Comparison of ENCODE assay signal across 15 mouse cellular contexts in the genomic region with DNA sequence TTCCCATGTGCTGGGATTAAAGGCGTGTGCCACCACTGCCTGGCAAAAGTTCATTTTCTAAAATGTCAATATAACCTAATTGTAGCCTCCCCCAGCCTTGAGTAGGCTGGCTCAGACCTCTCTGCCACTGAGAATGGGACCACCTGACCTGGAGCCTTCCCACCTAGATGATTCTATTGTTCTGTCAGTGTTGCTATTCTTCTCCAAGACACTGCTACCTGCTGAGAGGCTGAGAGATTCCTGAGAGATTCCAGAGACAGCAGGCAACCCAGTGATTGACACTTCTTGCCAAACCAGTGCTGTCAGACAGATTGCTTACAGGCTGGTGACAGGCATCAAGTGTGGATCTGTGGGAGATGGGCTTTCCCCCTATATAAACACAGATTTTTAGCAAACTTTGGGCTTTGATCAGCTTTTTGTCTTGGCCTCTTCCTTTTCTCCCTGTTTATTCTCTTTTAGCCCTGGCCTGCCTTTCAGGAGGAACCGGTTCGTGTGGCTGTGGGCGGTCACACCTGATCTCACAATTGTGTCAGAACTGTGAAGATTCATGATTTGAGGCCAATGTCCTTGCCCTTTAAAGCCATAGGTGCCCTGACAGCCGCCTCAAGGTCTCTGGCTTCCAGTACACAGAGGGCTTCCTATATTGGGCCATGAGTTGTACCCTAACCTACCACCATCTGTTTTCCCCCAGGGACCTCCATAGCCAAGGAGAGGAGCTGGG.
DNase-seq lines count a peak whose midpoint lies in the region; ATAC-seq and TF ChIP-seq lines count a peak whose summit lies in the region.
"Had no signal": no experiment of that assay in that cellular context is flagged by ENCODE, and none has a peak within 500 bp of the region (broad histone marks: within the 10 kb centered on the region; RNA-seq: fewer than 3 reads in every experiment).

No protein-coding gene starts in this region.

- no peaks in the 10 kb centered on the region for H3K27me3 ChIP-seq in intestine, postnatal 0 days (replicated peaks; ENCODE audit: control insufficient read depth, insufficient read depth, low read length)
- H3K27me3 ChIP-seq: neural tube, embryonic 12.5 days had no signal

- H3K4me2 ChIP-seq in intestine, postnatal 0 days (replicated peaks; ENCODE audit: low read depth): no peak overlapping the region
- H3K4me2 ChIP-seq: midbrain, embryonic 11.5 days; neural tube, embryonic 12.5 days had no signal

- no peak for TF ChIP-seq CTCF in intestine, postnatal 0 days (IDR thresholded peaks at IDR 0.05; ENCODE audit: low read depth)
- TF ChIP-seq CTCF in lung, adult 2 months (IDR thresholded peaks at IDR 0.05; ENCODE audit: insufficient read depth, low read length): no peak
- no peak for TF ChIP-seq CTCF in gastrocnemius, adult 2 months (IDR thresholded peaks at IDR 0.05)

- TF ChIP-seq POLR2A in lung, adult 2 months (IDR thresholded peaks at IDR 0.05; ENCODE audit: borderline replicate concordance, extremely low read depth, low read depth, low read length): no peak

- ATAC-seq in intestine, postnatal 0 days: no peak; the same call in 1 of the 2 replicates
- ATAC-seq: forebrain, embryonic 16.5 days; inflammation-experienced regulatory T-cells, adult 6 months had no signal

- peak; percentile 47 for DNase-seq in urinary bladder, adult 2 months (ENCODE audit: low spot score)
- no peak for DNase-seq in urinary bladder, postnatal 4 days (ENCODE audit: low spot score in 2 of 2)
- DNase-seq in lung, adult 2 months: peak; percentile 14
- peak; percentile 75 for DNase-seq in urinary bladder, postnatal 36 days (ENCODE audit: low spot score in 2 of 2)
- DNase-seq in gastrocnemius, adult 2 months: no peak
- no peak for DNase-seq in adipocyte (ENCODE audit: low spot score)
- DNase-seq in heart, postnatal 10 days: no peak
- DNase-seq: cerebellum, adult 8-10 months; heart, adult 2 months; heart, postnatal 36 days had no signal

- H3K4me1 ChIP-seq in intestine, postnatal 0 days (replicated peaks; ENCODE audit: control insufficient read depth, insufficient read depth, low read length): no peaks in the 10 kb centered on the region
- H3K4me1 ChIP-seq in lung, adult 2 months (ENCODE audit: control insufficient read depth, insufficient read depth, low read length): no peaks in the 10 kb centered on the region
- H3K4me1 ChIP-seq: neural tube, embryonic 12.5 days had no signal

- WGBS in intestine, postnatal 0 days: 44% methylated on average over 5 of the region's 5 CpGs
- 51% methylated on average over 5 of the region's 5 CpGs for WGBS in lung, adult 2 months

- H3K9me3 ChIP-seq in intestine, postnatal 0 days (ENCODE audit: control insufficient read depth): no peaks in the 10 kb centered on the region
- H3K9me3 ChIP-seq: neural tube, embryonic 12.5 days had no signal

- H3K36me3 ChIP-seq in intestine, postnatal 0 days (ENCODE audit: control insufficient read depth, insufficient read depth): no peaks in the 10 kb centered on the region
- H3K36me3 ChIP-seq: neural tube, embryonic 12.5 days had no signal

- no peak overlapping the region for H3K4me3 ChIP-seq in intestine, postnatal 0 days (ENCODE audit: low read depth, low read length)
- H3K4me3 ChIP-seq in lung, adult 2 months (replicated peaks; ENCODE audit: extremely low read depth, low read depth, low read length): no peak overlapping the region
- H3K4me3 ChIP-seq in gastrocnemius, adult 2 months: no peak overlapping the region
- H3K4me3 ChIP-seq: heart, adult 2 months; neural tube, embryonic 12.5 days had no signal

- intact Hi-C loops in gastrocnemius, adult 2 months (cut with DNase I): no loop called here
- intact Hi-C loops in heart, postnatal 10 days (cut with DNase I): no loop called here

- peak overlapping the region; percentile 50 for H3K27ac ChIP-seq in intestine, postnatal 0 days (ENCODE audit: low read depth, low read length)
- H3K27ac ChIP-seq in gastrocnemius, adult 2 months: no peak overlapping the region
- H3K27ac ChIP-seq: heart, adult 2 months; neural tube, embryonic 12.5 days had no signal

- H3K9ac ChIP-seq in intestine, postnatal 0 days (ENCODE audit: low read depth, low read length): no peak overlapping the region
- H3K9ac ChIP-seq: neural tube, embryonic 12.5 days had no signal

Comparison
In these comparisons a context has a peak if more than half of its experiments do, and no peak if none do; other contexts are left out.
1. DNase-seq: peak in urinary bladder, adult 2 months (single experiment), lung, adult 2 months (single experiment) and urinary bladder, postnatal 36 days (2 of 2); none in urinary bladder, postnatal 4 days (0 of 2), gastrocnemius, adult 2 months (single experiment), adipocyte (single experiment) and heart, postnatal 10 days (0 of 2).